Mouse (Mus musculus) liver, embryonic 18 days (tissue): Measurements from ENCODE around the gene Lman2. TPM values are rescaled to one million over a fixed set of nuclear protein-coding genes. Genes with fewer than 3 reads are reported as not detected.

ENCODE experiments used
- polyA plus RNA-seq: library from polyadenylated mRNA; depleted of rRNA; stranded (reverse); fragments of >200 nt; gene quantifications from 2 replicates; pipeline ENCODE4 v1.2.3, GENCODE M21; 2012; rRNA removed

The Lman2 gene
- 49.8 and 52.0 TPM in 2 replicates for polyA plus RNA-seq

DNA sequence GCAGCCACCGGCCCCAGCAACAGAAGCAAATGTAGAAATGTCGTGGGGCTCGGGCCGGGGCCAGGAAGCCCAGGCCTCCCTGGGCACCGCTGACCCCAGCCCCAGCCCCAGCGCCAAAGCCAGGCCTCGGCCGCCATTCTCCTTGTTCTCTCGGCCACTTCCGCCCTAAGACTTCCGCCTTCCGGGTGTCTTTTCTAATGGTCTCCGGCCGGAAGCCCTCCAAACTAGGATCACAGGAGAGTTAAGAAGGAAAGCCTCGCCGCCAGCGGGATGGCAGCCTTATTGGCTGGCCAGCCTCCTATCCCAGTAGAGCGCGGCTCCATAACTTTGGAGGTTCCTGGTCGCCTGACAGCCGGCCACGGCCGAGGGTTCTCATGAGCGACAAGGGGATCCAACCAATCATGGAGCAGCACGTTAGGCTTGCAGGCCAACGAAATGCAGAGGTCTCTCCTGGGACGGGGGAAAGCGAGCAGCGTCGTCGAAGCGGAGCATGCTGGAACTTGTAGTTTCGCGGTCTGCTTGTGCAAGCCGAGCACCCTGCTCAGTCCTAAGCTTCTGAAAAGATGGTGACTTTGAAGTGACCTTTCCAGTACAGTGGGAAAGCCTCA is at the start of gene Lman2:
Gene Lman2 (minus strand): TSS at position 331 of the 608 bp plus-strand sequence.

DNA sequence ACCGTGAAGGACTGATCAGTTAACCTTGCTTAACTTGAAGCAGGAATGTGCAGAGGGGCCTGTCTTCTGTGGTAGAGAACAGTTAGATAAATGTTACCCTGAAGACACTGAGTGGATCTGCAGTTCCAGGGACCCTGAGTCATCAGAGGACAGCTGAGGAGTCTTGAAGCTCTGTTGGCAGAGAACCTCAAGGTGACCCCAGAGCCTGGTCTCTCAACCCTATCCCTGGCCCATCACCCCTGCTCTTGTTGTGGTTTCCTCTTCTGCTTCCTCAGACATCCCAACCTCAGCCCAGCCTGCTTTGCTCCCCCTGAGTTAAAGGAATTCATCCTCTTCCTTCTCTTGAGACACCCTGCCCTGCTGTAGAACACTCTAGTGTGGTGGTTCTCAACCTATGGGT is 35.5 kb upstream of the Lman2 start, which contains the start of gene Slc34a1:
Gene Slc34a1 (plus strand): TSS at position 100 of the 400 bp plus-strand sequence.

DNA sequence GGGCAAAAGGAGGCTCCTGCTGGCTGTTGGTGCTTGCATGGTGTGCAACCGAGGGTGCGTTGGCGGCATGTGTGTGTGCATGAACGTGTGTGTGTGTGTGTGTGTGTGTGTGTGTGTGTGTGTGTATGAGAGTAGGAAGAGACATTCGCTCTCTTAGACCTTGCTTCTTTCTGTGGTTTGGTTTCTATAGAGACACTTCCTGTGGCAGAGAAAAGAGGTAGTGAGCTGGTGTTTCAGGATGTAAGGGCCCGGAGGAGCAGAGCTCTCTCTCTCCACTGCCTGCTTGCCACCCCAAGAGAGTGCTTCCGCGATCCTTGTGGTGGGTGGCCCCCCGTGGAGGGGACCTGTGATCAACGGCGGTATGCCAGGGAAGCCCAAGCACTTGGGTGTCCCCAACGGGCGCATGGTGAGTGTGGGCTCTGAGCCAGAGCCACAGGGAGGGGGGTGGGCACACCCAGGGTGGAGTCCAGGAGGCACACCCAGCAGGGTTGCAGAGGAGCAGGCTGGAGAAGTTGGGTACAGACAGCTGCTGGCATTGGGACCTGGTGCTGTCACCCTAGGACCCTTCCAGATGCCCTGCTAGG is 7.0 kb upstream of the Lman2 start, which contains the start of gene Rgs14:
Gene Rgs14 (plus strand): TSS at position 202 of the 584 bp plus-strand sequence.

DNA sequence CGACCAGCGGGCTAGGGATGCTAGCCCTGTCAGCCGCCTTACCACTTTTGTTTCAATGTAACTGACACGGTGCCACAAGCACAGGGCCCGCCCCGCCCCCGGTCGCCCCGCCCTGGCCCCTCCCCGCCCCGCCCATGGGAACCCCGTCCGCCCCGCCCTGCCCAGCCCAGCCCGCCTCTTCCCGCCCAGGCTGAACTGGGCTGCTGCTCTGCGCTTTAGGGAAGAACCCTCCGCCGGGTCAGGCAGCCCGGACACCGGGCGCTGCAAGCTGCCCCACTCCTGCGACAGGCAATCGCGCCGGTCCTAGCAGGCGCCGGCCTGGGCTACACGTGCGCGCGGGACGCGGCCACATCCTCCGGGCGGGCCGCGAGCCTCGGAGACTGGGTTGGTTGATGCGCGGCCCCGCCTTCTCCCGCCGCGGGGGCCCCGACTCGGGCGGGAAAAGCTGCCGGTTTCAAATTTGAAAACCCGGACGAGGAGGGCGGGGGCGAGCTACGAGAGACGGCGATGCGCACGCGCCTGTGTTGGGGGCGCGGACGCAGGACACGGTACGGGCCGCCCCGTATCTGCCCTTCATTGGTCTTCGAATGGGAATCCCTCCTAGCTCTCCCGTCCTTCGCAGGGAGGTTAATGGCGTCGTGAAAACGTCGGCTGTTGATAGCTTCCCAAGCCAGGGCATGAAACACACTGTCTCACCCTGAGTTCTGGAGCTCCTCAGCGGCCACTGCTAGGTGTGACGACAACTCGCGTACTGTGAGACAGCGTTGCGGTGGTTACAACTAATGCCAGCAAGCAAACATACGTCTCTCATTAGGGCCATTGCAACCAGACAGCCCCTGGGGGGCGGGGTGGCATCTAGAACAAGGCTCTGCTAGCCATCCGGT is 32.7 kb downstream of the Lman2 start, which contains the start of gene Mxd3:
Gene Mxd3 (minus strand): TSS at position 141 of the 884 bp plus-strand sequence.

DNA sequence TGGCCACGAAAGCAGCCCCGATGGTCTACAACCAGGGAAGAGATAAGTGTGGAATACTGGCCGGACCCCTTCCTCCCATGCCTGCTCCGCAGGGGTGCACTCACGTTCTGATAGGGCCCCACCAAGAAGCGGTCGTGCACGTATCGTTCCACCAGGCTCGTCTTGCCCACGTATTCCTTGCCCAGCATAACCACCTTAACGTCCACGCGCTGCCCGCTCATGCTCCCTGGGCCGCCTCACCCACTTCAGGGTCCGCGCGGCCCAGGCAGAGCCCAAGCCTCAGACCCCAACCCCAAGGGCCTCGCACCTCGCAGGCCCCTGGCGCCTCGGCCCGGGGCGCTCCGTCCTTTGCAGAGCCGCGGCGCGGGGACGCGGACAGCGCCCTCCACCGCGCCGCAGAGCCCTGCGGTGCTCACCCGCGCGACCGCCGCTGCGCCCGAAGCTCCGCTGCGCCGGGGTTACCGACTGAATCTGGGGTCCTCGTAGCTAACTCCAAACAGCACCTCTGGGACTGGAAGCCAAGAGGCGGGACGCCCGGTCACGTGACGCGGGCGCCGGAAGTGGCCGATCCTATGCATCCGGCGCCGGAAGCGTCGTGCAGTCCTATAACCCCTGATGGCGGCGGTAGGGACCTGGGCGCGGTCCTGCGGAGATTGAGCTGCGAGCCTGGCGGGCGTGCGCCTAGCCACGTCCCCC is 41.0 kb downstream of the Lman2 start, which contains the start of gene Rab24:
Gene Rab24 (minus strand): TSS at position 513 of the 696 bp plus-strand sequence.

DNA sequence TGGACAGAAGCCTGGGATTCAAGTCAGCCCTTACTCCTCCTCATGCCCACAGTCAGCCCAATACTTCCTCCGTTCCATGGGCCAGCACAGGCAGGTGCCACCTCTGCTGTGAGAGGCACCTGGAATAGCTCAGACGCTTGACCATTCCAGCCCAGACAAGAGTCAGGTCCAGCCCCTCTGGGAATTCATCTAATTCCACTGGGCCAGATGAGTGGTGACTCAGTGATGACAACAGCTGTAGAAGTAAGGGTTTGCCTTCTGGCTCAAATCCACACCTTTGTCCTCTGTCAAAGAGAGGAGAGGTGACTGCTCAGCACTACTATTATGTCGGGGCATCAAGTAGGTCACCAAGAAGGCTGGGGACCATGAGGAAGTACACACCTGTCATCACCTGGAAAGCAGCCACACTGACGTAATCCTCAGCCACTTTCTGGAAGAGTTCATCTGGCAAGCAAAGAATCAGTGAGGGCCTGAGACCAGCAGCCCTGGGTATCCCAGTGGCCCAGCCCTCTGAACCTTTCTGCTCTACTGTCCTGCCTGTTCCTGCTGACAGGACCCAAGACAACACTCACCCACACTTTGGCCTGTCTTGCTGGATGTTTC is 42.6 kb downstream of the Lman2 start, which contains the start of gene Prelid1:
Gene Prelid1 (plus strand): TSS at position 570 of the 603 bp plus-strand sequence.

Other genes starting within 250 kb of the Lman2 start
- not detected in 2 replicates for gene Gm17617, start 229.2 kb downstream of the Lman2 start, polyA plus RNA-seq
- gene Fgfr4, start 210.1 kb downstream of the Lman2 start, polyA plus RNA-seq: 4.9 and 5.9 TPM in 2 replicates
- gene Nsd1, start 153.0 kb downstream of the Lman2 start, polyA plus RNA-seq: 7.6 and 8.3 TPM in 2 replicates
- gene Prelid1, start 42.3 kb downstream of the Lman2 start, polyA plus RNA-seq: 147 and 149 TPM in 2 replicates
- 53.1 and 64.8 TPM in 2 replicates for gene Rab24, start 40.8 kb downstream of the Lman2 start, polyA plus RNA-seq
- gene Mxd3, start 33.0 kb downstream of the Lman2 start, polyA plus RNA-seq: 14.6 and 15.5 TPM in 2 replicates
- gene Rgs14, start 6.9 kb upstream of the Lman2 start, polyA plus RNA-seq: 4.3 and 5.2 TPM in 2 replicates
- gene Slc34a1, start 35.4 kb upstream of the Lman2 start, polyA plus RNA-seq: not detected in 2 replicates
- not detected in 2 replicates for gene Pfn3, start 52.4 kb upstream of the Lman2 start, polyA plus RNA-seq
- 238 and 242 TPM in 2 replicates for gene F12, start 64.0 kb upstream of the Lman2 start, polyA plus RNA-seq
- 20.6 and 24.2 TPM in 2 replicates for gene Grk6, start 82.3 kb upstream of the Lman2 start, polyA plus RNA-seq
- gene Prr7, start 101.5 kb upstream of the Lman2 start, polyA plus RNA-seq: 0.58 and 0.66 TPM in 2 replicates
- 5.2 and 5.5 TPM in 2 replicates for gene Dbn1, start 125.3 kb upstream of the Lman2 start, polyA plus RNA-seq
- gene Pdlim7, start 150.9 kb upstream of the Lman2 start, polyA plus RNA-seq: 13.9 and 14.6 TPM in 2 replicates
- 18.5 and 21.4 TPM in 2 replicates for gene Dok3, start 166.5 kb upstream of the Lman2 start, polyA plus RNA-seq
- 25.8 and 26.8 TPM in 2 replicates for gene Ddx41, start 173.9 kb upstream of the Lman2 start, polyA plus RNA-seq
- 22.0 and 27.4 TPM in 2 replicates for gene Fam193b, start 208.3 kb upstream of the Lman2 start, polyA plus RNA-seq
- 68.7 and 69.9 TPM in 2 replicates for gene Tmed9, start 210.9 kb upstream of the Lman2 start, polyA plus RNA-seq
- 8.1 and 8.5 TPM in 2 replicates for gene B4galt7, start 237.1 kb upstream of the Lman2 start, polyA plus RNA-seq